Mouse (Mus musculus): Measurements from ENCODE around the gene 1700012P22Rik.

GRCm38 (mm10) chr4:144377911-144378310 lies 60.7 kb downstream of the 1700012P22Rik start, which contains the start of gene Pramef20:
- TF ChIP-seq CHD2 (IDR thresholded peaks at IDR 0.05; ENCODE audit: low read depth, low read length) (no peak), ZC3H11A (IDR thresholded peaks at IDR 0.05; ENCODE audit: borderline replicate concordance, low read depth, low read length) (no peak), ZNF384 (IDR thresholded peaks at IDR 0.05; ENCODE audit: low read depth, low read length) (no peak)

All from ES-E14 (cell line).